In the genomic region with DNA sequence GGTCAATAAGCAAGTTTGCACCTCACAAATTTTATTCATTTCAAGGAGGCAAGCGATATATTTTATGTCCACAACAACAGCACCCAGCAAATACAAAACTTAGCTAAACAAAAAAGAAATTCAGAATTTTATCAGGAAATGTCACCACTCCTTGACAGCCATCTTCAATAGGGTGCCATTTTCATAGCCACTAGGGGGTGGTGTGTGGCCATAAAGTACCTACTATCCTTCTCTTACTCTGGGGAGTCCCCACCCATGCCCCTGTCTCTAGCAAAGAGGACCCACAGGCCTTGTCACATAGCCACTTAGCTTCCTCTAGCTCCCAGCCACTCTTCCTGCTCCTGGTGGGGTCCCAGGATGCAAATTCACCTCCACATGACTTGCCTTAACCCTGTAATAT, we compare ENCODE assay signal across 19 mouse cellular contexts. TPM values are rescaled to one million over a fixed set of nuclear protein-coding genes. Genes with fewer than 3 reads are reported as not detected.
DNase-seq lines count a peak whose midpoint lies in the region; ATAC-seq and TF ChIP-seq lines count a peak whose summit lies in the region.
"Had no signal": no experiment of that assay in that cellular context is flagged by ENCODE, and none has a peak within 500 bp of the region (broad histone marks: within the 10 kb centered on the region; RNA-seq: fewer than 3 reads in every experiment).

No protein-coding gene starts in this region.

- H3K27me3 ChIP-seq in heart, postnatal 0 days (ENCODE audit: control insufficient read depth, insufficient read depth, low read length) = no peaks in the 10 kb centered on the region
- no peaks in the 10 kb centered on the region for H3K27me3 ChIP-seq in lung, embryonic 14.5 days (ENCODE audit: insufficient read depth, low read length)
- H3K27me3 ChIP-seq: embryonic facial prominence, embryonic 13.5 days; lung, embryonic 15.5 days; midbrain, embryonic 13.5 days had no signal

- no peaks in the 10 kb centered on the region for H3K36me3 ChIP-seq in heart, postnatal 0 days (replicated peaks; ENCODE audit: control insufficient read depth, insufficient read depth, low read length)
- no peaks in the 10 kb centered on the region for H3K36me3 ChIP-seq in lung, embryonic 14.5 days (ENCODE audit: insufficient read depth)
- no peaks in the 10 kb centered on the region for H3K36me3 ChIP-seq in ES-E14 (ENCODE audit: control insufficient read depth, insufficient read depth, low read length, poor library complexity, severe bottlenecking)
- H3K36me3 ChIP-seq: embryonic facial prominence, embryonic 13.5 days; lung, embryonic 15.5 days; midbrain, embryonic 13.5 days had no signal

- H3K27ac ChIP-seq in heart, postnatal 0 days (ENCODE audit: low read depth) = no peak overlapping the region
- no peak overlapping the region for H3K27ac ChIP-seq in lung, embryonic 14.5 days (ENCODE audit: low read depth)
- no peak overlapping the region for H3K27ac ChIP-seq in ES-E14 (ENCODE audit: insufficient read depth, low read depth, low read length, poor library complexity, severe bottlenecking)
- H3K27ac ChIP-seq: embryonic facial prominence, embryonic 13.5 days; hindbrain, embryonic 14.5 days; lung, embryonic 15.5 days; midbrain, embryonic 13.5 days had no signal

- in situ Hi-C loops in ES-E14 (cut with MboI; ENCODE audit: low sequenced_read_pairs in 2 of 2, unreplicated experiment in 2 of 2) = no loop called here

- H3K9ac ChIP-seq in heart, postnatal 0 days (replicated peaks; ENCODE audit: low read depth, low read length) = no peak overlapping the region
- H3K9ac ChIP-seq in lung, embryonic 14.5 days = no peak overlapping the region
- H3K9ac ChIP-seq in ES-E14 (ENCODE audit: insufficient read depth, low read depth, low read length, poor library complexity, severe bottlenecking) = no peak overlapping the region
- H3K9ac ChIP-seq: embryonic facial prominence, embryonic 13.5 days; hindbrain, embryonic 14.5 days; lung, embryonic 15.5 days; midbrain, embryonic 13.5 days had no signal

- no peak for ATAC-seq in heart, postnatal 0 days (ENCODE audit: insufficient read depth, low read depth)
- no peak for ATAC-seq in lung, embryonic 14.5 days (ENCODE audit: insufficient read depth)
- 0 out of 2 replicates have a peak, but pooled peaks have one; percentile 65 for ATAC-seq in megakaryocyte-erythroid progenitor cell, adult 5-6 weeks (replicated peaks; ENCODE audit: low FRiP score, low TSS enrichment, poor library complexity, severe bottlenecking)

- WGBS in heart, postnatal 0 days = 81% methylated on average over 1 of the region's 1 CpGs
- WGBS in lung, embryonic 14.5 days = 87% methylated on average over 1 of the region's 1 CpGs

- peak; percentile 26 for TF ChIP-seq CTCF in heart, postnatal 0 days (IDR thresholded peaks at IDR 0.05; ENCODE audit: low read depth)
- TF ChIP-seq CTCF in lung, embryonic 14.5 days (IDR thresholded peaks at IDR 0.05; ENCODE audit: low read depth) = peak; percentile 41

- no peak for DNase-seq in heart, postnatal 0 days (ENCODE audit: low spot score)
- DNase-seq in heart, postnatal 10 days = no peak
- DNase-seq in lung, embryonic 14.5 days = peak; percentile 29
- no peak for DNase-seq in lung, postnatal 25 days (ENCODE audit: low spot score)
- DNase-seq in ES-E14 (ENCODE audit: low read depth, low spot score) = peak; percentile 40
- no peak for DNase-seq in MN1 (ENCODE audit: low spot score)
- no peak for DNase-seq in left cerebral cortex, adult 8-10 months (ENCODE audit: low spot score in 2 of 2)
- DNase-seq: B cell, adult 2 months; cerebellum, adult 11 months; cerebellum, postnatal 36 days; heart, adult 11 months; kidney, adult 8-10 months; right cerebral cortex, adult 18-20 months; thymus, postnatal 4 days had no signal

- intact Hi-C loops in heart, postnatal 10 days (cut with DNase I) = no loop called here

- H3K4me2 ChIP-seq in heart, postnatal 0 days (ENCODE audit: low read depth, low read length) = no peak overlapping the region
- H3K4me2 ChIP-seq in lung, embryonic 14.5 days = no peak overlapping the region
- H3K4me2 ChIP-seq: embryonic facial prominence, embryonic 13.5 days; hindbrain, embryonic 14.5 days; lung, embryonic 15.5 days; midbrain, embryonic 13.5 days had no signal

- no peak for TF ChIP-seq EP300 in heart, postnatal 0 days (IDR thresholded peaks at IDR 0.05; ENCODE audit: low read depth)

- no peaks in the 10 kb centered on the region for H3K9me3 ChIP-seq in heart, postnatal 0 days (replicated peaks; ENCODE audit: control insufficient read depth, low read length)
- H3K9me3 ChIP-seq in lung, embryonic 14.5 days (ENCODE audit: low read depth, low read length) = no peaks in the 10 kb centered on the region
- H3K9me3 ChIP-seq in ES-E14 (ENCODE audit: control insufficient read depth, insufficient read depth, low read depth, low read length) = no peaks in the 10 kb centered on the region
- H3K9me3 ChIP-seq: embryonic facial prominence, embryonic 13.5 days; lung, embryonic 15.5 days; midbrain, embryonic 13.5 days had no signal

- no peak overlapping the region for H3K4me3 ChIP-seq in heart, postnatal 0 days (ENCODE audit: low read depth, low read length)
- H3K4me3 ChIP-seq in lung, embryonic 14.5 days (ENCODE audit: low read depth, low read length) = no peak overlapping the region
- H3K4me3 ChIP-seq in ES-E14 (ENCODE audit: insufficient read depth in 1 of 2, low read depth in 1 of 2, low read length in 2 of 2, poor library complexity in 1 of 2, severe bottlenecking in 1 of 2) = no peak overlapping the region
- H3K4me3 ChIP-seq: embryonic facial prominence, embryonic 13.5 days; lung, embryonic 15.5 days; midbrain, embryonic 13.5 days had no signal

- H3K4me1 ChIP-seq in heart, postnatal 0 days (ENCODE audit: control insufficient read depth, insufficient read depth) = no peaks in the 10 kb centered on the region
- H3K4me1 ChIP-seq in lung, embryonic 14.5 days (ENCODE audit: insufficient read depth) = no peaks in the 10 kb centered on the region
- H3K4me1 ChIP-seq in ES-E14 (ENCODE audit: control insufficient read depth in 2 of 2, insufficient read depth in 2 of 2, low read length in 2 of 2, poor library complexity in 1 of 2) = peaks cover 0 to 6% of the 10 kb centered on the region in 2 experiments; a peak in 1 of 4 replicates
- H3K4me1 ChIP-seq: embryonic facial prominence, embryonic 13.5 days; lung, embryonic 15.5 days; midbrain, embryonic 13.5 days had no signal

TF ChIP-seq in ES-E14, 5 proteins besides CTCF, POLR2A, EP300 and RAD21:
- no peak for TF ChIP-seq HCFC1 (IDR thresholded peaks at IDR 0.05; ENCODE audit: borderline replicate concordance, insufficient read depth, low read length)
- peak; percentile 42; the same call in 1 of the 2 replicates for TF ChIP-seq ZC3H11A (IDR thresholded peaks at IDR 0.05; ENCODE audit: borderline replicate concordance, low read depth, low read length)
- TF ChIP-seq ZNF384 (IDR thresholded peaks at IDR 0.05; ENCODE audit: low read depth, low read length) = no peak

RNA-seq across cellular contexts. Expression of a gene that starts 19.2 kb away (rescaled TPM):
- total RNA-seq in heart, postnatal 0 days (2014; rRNA removed; ENCODE audit: low replicate concordance) = 0.04 and 0.12 TPM in 2 replicates
- polyA plus RNA-seq in heart, postnatal 0 days (2015; fragmentation: Nextera tagmentation; extraction: Ambion mirVana) = 0.16 and 0.21 TPM in 2 replicates
- total RNA-seq in heart, postnatal 10 days (2021) = under 1 TPM; 0.31 to 0.79 TPM
- polyA plus RNA-seq in lung, embryonic 14.5 days (2014; fragmentation: Nextera tagmentation; extraction: Ambion mirVana) = 1.1 and 1.2 TPM in 2 replicates
- 7.8 and 12.7 TPM in 2 replicates for total RNA-seq in ES-E14 (2012; rRNA removed)
- not detected in 2 replicates for total RNA-seq in megakaryocyte-erythroid progenitor cell, adult 5-6 weeks (2014; fragmentation: Nextera tagmentation)
- not detected in 2 replicates for total RNA-seq in megakaryocyte-erythroid progenitor cell, adult 5-6 weeks (2017)
- total RNA-seq in left cerebral cortex, adult 8-10 months (2022) = 1 to 10 TPM; 1.2 to 3.0 (median 2.3) TPM

Comparison
In these comparisons a context has a peak if more than half of its experiments do, and no peak if none do; other contexts are left out.
1. DNase-seq: peak in lung, embryonic 14.5 days (single experiment) and ES-E14 (single experiment); none in heart, postnatal 0 days (single experiment), heart, postnatal 10 days (0 of 2), lung, postnatal 25 days (single experiment), MN1 (single experiment) and left cerebral cortex, adult 8-10 months (0 of 2).